Mouse (Mus musculus): ENCODE results near the gene Olfr801. TPM values are rescaled to one million over a fixed set of nuclear protein-coding genes. Genes with fewer than 3 reads are reported as not detected.

The Olfr801 gene
- total RNA-seq (2012; rRNA removed): not detected in 2 replicates
- total RNA-seq (2014; rRNA removed): not detected in 2 replicates
- polyA plus RNA-seq (2012; ENCODE audit: insufficient read length, low read depth): not detected in 2 replicates

DNA sequence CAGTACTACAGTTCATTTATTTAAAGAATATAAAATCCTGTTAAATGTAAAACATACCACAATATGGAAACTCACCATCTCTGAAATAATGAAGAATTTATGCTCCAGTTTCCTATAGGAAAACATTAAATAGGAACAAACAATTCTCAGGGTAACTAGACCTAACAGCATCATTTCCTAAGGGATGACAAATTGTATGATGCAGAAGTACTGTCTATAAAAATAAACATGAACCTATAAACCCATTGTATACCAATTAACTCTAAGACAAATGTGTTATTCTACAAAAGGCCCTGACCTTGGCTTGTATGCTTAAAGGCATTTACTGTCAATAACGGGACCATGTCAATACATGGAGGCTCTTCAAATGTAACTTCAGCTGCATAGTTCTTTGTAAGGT is at the start of gene Olfr801:
Gene Olfr801 (minus strand): TSS at position 101 of the 400 bp plus-strand sequence.
- no peak for TF ChIP-seq MAZ (IDR thresholded peaks at IDR 0.05; ENCODE audit: low read depth, low read length)
- Histone ChIP-seq H3K4me1 (ENCODE audit: control insufficient read depth in 1 of 2, insufficient read depth in 2 of 2) (no peaks in the 10 kb centered on the region), H3K27ac (ENCODE audit: insufficient read depth, low read depth) (no peak within 1 kb of the TSS), H3K9ac (ENCODE audit: insufficient read depth, low read depth) (no peak within 1 kb of the TSS), H3K79me2 (replicated peaks; ENCODE audit: control insufficient read depth, extremely low read depth, insufficient read depth, poor library complexity, severe bottlenecking) (no peaks in the 10 kb centered on the region), H3K4me3 (replicated peaks in 1 of 3; ENCODE audit: low read depth in 2 of 3, low read length in 2 of 3, poor library complexity in 1 of 3) (no peak within 1 kb of the TSS), H3K27me3 (replicated peaks) (no peaks in the 10 kb centered on the region), H3K9me3 (replicated peaks; ENCODE audit: low read length) (no peaks in the 10 kb centered on the region), H3K36me3 (replicated peaks in 1 of 2; ENCODE audit: control insufficient read depth in 1 of 2, insufficient read depth in 1 of 2, low read length in 1 of 2) (no peaks in the 10 kb centered on the region), H3K4me2 (ENCODE audit: insufficient read depth, low read depth, poor library complexity, severe bottlenecking) (no peak within 1 kb of the TSS)
- dilution Hi-C loops (cut with MboI; ENCODE audit: extremely low pct_ligation_motif_present, extremely low pct_unique_long_range_greater_than_20kb, low sequenced_read_pairs): no loop called here
- DNase-seq (ENCODE audit: extremely low read depth): no peak
- in situ Hi-C loops (cut with MboI; ENCODE audit: low pct_ligation_motif_present, low pct_unique_long_range_greater_than_20kb, low sequenced_read_pairs): no loop called here

- H3K36me3 ChIP-seq (replicated peaks in 1 of 2; ENCODE audit: control insufficient read depth in 1 of 2, insufficient read depth in 1 of 2, low read length in 1 of 2): no peaks in the 10 kb centered on the region
- H3K27me3 ChIP-seq (replicated peaks): no peaks in the 10 kb centered on the region
- H3K4me1 ChIP-seq (ENCODE audit: control insufficient read depth in 1 of 2, insufficient read depth in 2 of 2): no peaks in the 10 kb centered on the region
- dilution Hi-C loops (cut with MboI; ENCODE audit: extremely low pct_ligation_motif_present, extremely low pct_unique_long_range_greater_than_20kb, low sequenced_read_pairs): no loop called here
- no peaks in the 10 kb centered on the region for H3K79me2 ChIP-seq (replicated peaks; ENCODE audit: control insufficient read depth, extremely low read depth, insufficient read depth, poor library complexity, severe bottlenecking)
- TF ChIP-seq IRF4 (IDR thresholded peaks at IDR 0.05; ENCODE audit: low read depth, low read length): no peak
- TF ChIP-seq USF2 (conservative IDR thresholded peaks at IDR 0.05; ENCODE audit: low read depth, low read length): no peak
- no peak for TF ChIP-seq MEF2A (IDR thresholded peaks at IDR 0.05; ENCODE audit: borderline replicate concordance, low read depth, low read length)
- no peak for TF ChIP-seq ZNF384 (IDR thresholded peaks at IDR 0.05; ENCODE audit: low read depth, low read length)
- TF ChIP-seq CTCF (conservative IDR thresholded peaks at IDR 0.05 in 1 of 2, IDR thresholded peaks at IDR 0.05 in 1 of 2; ENCODE audit: low read depth in 2 of 2, low read length in 2 of 2): no peak
- no peak for TF ChIP-seq JUND (conservative IDR thresholded peaks at IDR 0.05; ENCODE audit: low read depth, low read length)
- no peak for DNase-seq (ENCODE audit: extremely low read depth)
- H3K4me3 ChIP-seq (replicated peaks in 1 of 3; ENCODE audit: low read depth in 2 of 3, low read length in 2 of 3, poor library complexity in 1 of 3): no peak within 1 kb of the TSS
- H3K27ac ChIP-seq (ENCODE audit: insufficient read depth, low read depth): no peak within 1 kb of the TSS
- in situ Hi-C loops (cut with MboI; ENCODE audit: low pct_ligation_motif_present, low pct_unique_long_range_greater_than_20kb, low sequenced_read_pairs): no loop called here
- H3K9ac ChIP-seq (ENCODE audit: insufficient read depth, low read depth): no peak within 1 kb of the TSS
- no peaks in the 10 kb centered on the region for H3K9me3 ChIP-seq (replicated peaks; ENCODE audit: low read length)
- no peak within 1 kb of the TSS for H3K4me2 ChIP-seq (ENCODE audit: insufficient read depth, low read depth, poor library complexity, severe bottlenecking)
Observed at GRCm38 (mm10) chr10:129702910-129703309, 29.2 kb upstream of the Olfr801 start, which contains the start of gene Olfr804. Gene Olfr804, plus strand, starts transcription at chr10:129703210.

GRCm38 (mm10) chr10:129694186-129694585 is 20.5 kb upstream of the Olfr801 start, which contains the start of gene Olfr803:
Gene Olfr803, minus strand, starts transcription at chr10:129694286.
- Histone ChIP-seq H3K9ac (ENCODE audit: insufficient read depth, low read depth) (no peak within 1 kb of the TSS), H3K4me2 (ENCODE audit: insufficient read depth, low read depth, poor library complexity, severe bottlenecking) (no peak within 1 kb of the TSS), H3K36me3 (replicated peaks in 1 of 2; ENCODE audit: control insufficient read depth in 1 of 2, insufficient read depth in 1 of 2, low read length in 1 of 2) (no peaks in the 10 kb centered on the region), H3K4me3 (replicated peaks in 1 of 3; ENCODE audit: low read depth in 2 of 3, low read length in 2 of 3, poor library complexity in 1 of 3) (no peak within 1 kb of the TSS), H3K79me2 (replicated peaks; ENCODE audit: control insufficient read depth, extremely low read depth, insufficient read depth, poor library complexity, severe bottlenecking) (no peaks in the 10 kb centered on the region), H3K4me1 (ENCODE audit: control insufficient read depth in 1 of 2, insufficient read depth in 2 of 2) (no peaks in the 10 kb centered on the region), H3K9me3 (replicated peaks; ENCODE audit: low read length) (no peaks in the 10 kb centered on the region), H3K27me3 (replicated peaks) (no peaks in the 10 kb centered on the region), H3K27ac (ENCODE audit: insufficient read depth, low read depth) (no peak within 1 kb of the TSS)
- in situ Hi-C loops (cut with MboI; ENCODE audit: low pct_ligation_motif_present, low pct_unique_long_range_greater_than_20kb, low sequenced_read_pairs) (no loop called here), dilution Hi-C loops (cut with MboI; ENCODE audit: extremely low pct_ligation_motif_present, extremely low pct_unique_long_range_greater_than_20kb, low sequenced_read_pairs) (no loop called here)
- TF ChIP-seq USF1 (IDR thresholded peaks at IDR 0.05; ENCODE audit: low read depth, low read length) (no peak), EP300 (IDR thresholded peaks at IDR 0.05; ENCODE audit: low read length) (no peak), ELF1 (IDR thresholded peaks at IDR 0.05; ENCODE audit: low read depth, low read length) (no peak)
- DNase-seq (ENCODE audit: extremely low read depth): no peak

Data from CH12.LX (cell line).